Mouse (Mus musculus): ENCODE measurements around the gene Aff2. TPM values are rescaled to one million over a fixed set of nuclear protein-coding genes. Genes with fewer than 3 reads are reported as not detected.

Aff2 gene
- polyA plus RNA-seq (2021): 0.76 TPM

GRCm38 (mm10) chrX:69360238-69361054, at the start of gene Aff2:
Gene Aff2, plus strand, starts transcription at chrX:69360294.
- peaks cover 49% of the 10 kb centered on the region for H3K27me3 ChIP-seq
- ATAC-seq: peak; percentile 65
- in situ Hi-C loops (cut with MboI; ENCODE audit: low pct_unique_long_range_greater_than_20kb): no loop called here
- ChIA-PET POLR2A (no interaction called here), CTCF (no interaction called here)
- no peak for DNase-seq (ENCODE audit: low read depth, low spot score)
- no peak for TF ChIP-seq CTCF (IDR thresholded peaks at IDR 0.05)

GRCm38 (mm10) chrX:69337296-69337695, 22.8 kb upstream of the Aff2 start:
- DNase-seq (ENCODE audit: low read depth, low spot score) (no peak), ATAC-seq (no peak)
- ChIA-PET CTCF (no interaction called here), POLR2A (no interaction called here)
- in situ Hi-C loops (cut with MboI; ENCODE audit: low pct_unique_long_range_greater_than_20kb): no loop called here
- TF ChIP-seq CTCF (IDR thresholded peaks at IDR 0.05): no peak
- peaks cover 42% of the 10 kb centered on the region for H3K27me3 ChIP-seq

- TF ChIP-seq CTCF (IDR thresholded peaks at IDR 0.05): no peak
- peaks cover 36% of the 10 kb centered on the region for H3K27me3 ChIP-seq
- ChIA-PET POLR2A (no interaction called here), CTCF (no interaction called here)
- DNase-seq (ENCODE audit: low read depth, low spot score) (no peak), ATAC-seq (no peak)
- in situ Hi-C loops (cut with MboI; ENCODE audit: low pct_unique_long_range_greater_than_20kb): no loop called here
Measured at GRCm38 (mm10) chrX:69355621-69356020, 4.5 kb upstream of the Aff2 start.

GRCm38 (mm10) chrX:69359360-69359759, 734 bp upstream of the Aff2 start:
- in situ Hi-C loops (cut with MboI; ENCODE audit: low pct_unique_long_range_greater_than_20kb): no loop called here
- peaks cover 39% of the 10 kb centered on the region for H3K27me3 ChIP-seq
- ATAC-seq (no peak), DNase-seq (ENCODE audit: low read depth, low spot score) (no peak)
- CTCF ChIA-PET: no interaction called here
- TF ChIP-seq CTCF (IDR thresholded peaks at IDR 0.05): no peak
- POLR2A ChIA-PET: no interaction called here

- POLR2A ChIA-PET: no interaction called here
- DNase-seq (ENCODE audit: low read depth, low spot score) (no peak), ATAC-seq (no peak)
- in situ Hi-C loops (cut with MboI; ENCODE audit: low pct_unique_long_range_greater_than_20kb): no loop called here
- CTCF ChIA-PET: no interaction called here
- H3K27me3 ChIP-seq: peaks cover 43% of the 10 kb centered on the region
- TF ChIP-seq CTCF (IDR thresholded peaks at IDR 0.05): no peak
Measured at GRCm38 (mm10) chrX:69359885-69360237, 233 bp upstream of the Aff2 start.

DNA sequence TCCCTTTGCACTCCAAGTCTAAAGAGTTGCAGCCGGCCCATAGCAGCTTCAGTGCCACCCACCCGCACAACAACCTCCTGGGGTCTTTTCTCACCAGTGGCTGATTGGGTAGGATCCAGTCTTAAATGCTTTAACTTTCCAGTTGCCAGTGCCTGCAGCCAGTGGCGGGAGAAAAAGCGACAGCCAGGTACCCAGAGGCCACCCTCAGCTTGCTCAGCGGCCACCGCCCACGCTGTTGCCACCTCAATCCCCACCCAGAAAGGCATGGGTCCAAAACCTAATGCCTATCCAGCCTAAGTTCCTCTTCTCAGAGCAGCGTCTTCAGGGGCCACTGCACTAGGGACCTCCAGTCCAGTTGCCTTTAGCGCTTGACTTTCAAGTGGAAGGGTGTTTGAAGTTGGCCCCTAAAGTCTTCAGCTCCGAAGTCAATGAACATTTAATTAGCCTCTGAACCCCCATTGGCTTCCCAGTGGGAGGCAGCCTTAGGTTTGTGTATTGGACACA, 1.0 kb downstream of the Aff2 start:
- no peak for TF ChIP-seq CTCF (IDR thresholded peaks at IDR 0.05)
- POLR2A ChIA-PET: no interaction called here
- CTCF ChIA-PET: no interaction called here
- peaks cover 47% of the 10 kb centered on the region for H3K27me3 ChIP-seq
- in situ Hi-C loops (cut with MboI; ENCODE audit: low pct_unique_long_range_greater_than_20kb): no loop called here
- ATAC-seq: no peak
- no peak for DNase-seq (ENCODE audit: low read depth, low spot score)

DNA sequence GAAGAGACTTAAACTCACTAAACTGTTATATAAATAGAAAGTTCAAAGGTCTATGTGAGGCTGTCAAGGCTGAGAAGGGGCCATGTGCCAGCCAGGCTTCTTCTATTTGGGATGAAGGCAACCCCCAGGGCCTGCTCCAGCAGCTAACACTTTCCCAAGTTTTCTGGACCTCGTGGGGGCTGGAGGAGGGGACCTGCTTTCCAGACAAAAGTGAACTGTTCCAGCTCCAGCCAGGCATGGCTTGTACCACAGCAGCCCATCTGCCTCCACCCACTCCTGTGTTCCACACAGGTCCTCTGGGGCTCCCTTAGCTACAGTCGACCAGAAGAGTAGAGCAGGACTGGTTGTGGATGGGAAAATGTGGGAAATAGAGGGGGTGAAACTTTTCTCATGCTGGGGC, 4.1 kb downstream of the Aff2 start:
- no peak for DNase-seq (ENCODE audit: low read depth, low spot score)
- in situ Hi-C loops (cut with MboI; ENCODE audit: low pct_unique_long_range_greater_than_20kb): no loop called here
- ATAC-seq: no peak
- CTCF ChIA-PET: no interaction called here
- POLR2A ChIA-PET: no interaction called here
- no peak for TF ChIP-seq CTCF (IDR thresholded peaks at IDR 0.05)
- peaks cover 48% of the 10 kb centered on the region for H3K27me3 ChIP-seq

DNA sequence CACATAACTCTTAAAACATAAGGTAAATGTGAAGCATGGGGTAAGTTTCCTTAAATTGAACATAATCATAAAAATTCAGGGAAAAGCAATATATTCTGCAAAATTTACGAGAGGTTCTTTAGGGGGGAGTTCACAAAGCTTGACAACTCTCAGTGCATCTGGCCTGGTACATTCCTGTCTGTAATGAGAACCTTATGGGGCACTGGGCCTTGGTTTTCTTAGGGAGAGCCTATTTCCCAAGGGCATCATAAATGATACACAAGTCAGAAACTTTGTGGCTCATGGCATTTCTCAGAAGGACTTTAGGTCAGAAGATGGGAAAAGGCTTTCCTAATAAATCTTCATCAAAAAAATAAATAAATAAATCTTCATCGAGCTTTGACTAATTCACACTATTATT, 13.2 kb downstream of the Aff2 start:
- DNase-seq (ENCODE audit: low read depth, low spot score): no peak
- in situ Hi-C loops (cut with MboI; ENCODE audit: low pct_unique_long_range_greater_than_20kb): no loop called here
- H3K27me3 ChIP-seq: peaks cover 61% of the 10 kb centered on the region
- ChIA-PET CTCF (no interaction called here), POLR2A (no interaction called here)
- no peak for ATAC-seq
- no peak for TF ChIP-seq CTCF (IDR thresholded peaks at IDR 0.05)

- ChIA-PET CTCF (interaction anchor here (0.6 to 1.6 kb wide), 2 partner anchors 14 to 24 kb away, joined by 3 read pairs; no protein-coding TSS in a partner anchor), POLR2A (no interaction called here)
- TF ChIP-seq CTCF (IDR thresholded peaks at IDR 0.05): peak; percentile 41
- in situ Hi-C loops (cut with MboI; ENCODE audit: low pct_unique_long_range_greater_than_20kb): no loop called here
- no peak for DNase-seq (ENCODE audit: low read depth, low spot score)
- ATAC-seq: no peak
- peaks cover 47% of the 10 kb centered on the region for H3K27me3 ChIP-seq
Measured at GRCm38 (mm10) chrX:69389738-69390137, 29.6 kb downstream of the Aff2 start.

DNA sequence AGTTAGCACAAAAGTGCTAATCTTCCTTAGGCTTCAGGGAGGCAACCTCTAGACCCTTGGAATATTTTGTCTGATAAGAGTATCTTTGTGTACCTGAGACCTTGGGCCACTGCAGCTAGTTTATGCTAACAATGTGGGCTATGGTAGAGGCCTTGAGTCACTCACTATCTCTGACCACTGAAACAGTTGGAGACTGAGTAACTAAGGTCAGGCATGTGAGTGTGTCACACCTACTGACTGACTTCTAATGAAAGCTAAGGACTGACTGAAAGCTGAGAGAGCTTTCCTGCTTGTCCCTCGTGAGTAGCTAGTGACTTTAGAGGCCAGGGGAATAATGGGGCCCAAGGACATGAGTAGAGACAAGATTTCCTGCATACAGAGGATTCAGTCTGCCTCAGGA, 54.9 kb downstream of the Aff2 start:
- DNase-seq (ENCODE audit: low read depth, low spot score) (no peak), ATAC-seq (no peak)
- H3K27me3 ChIP-seq: peaks cover 8% of the 10 kb centered on the region
- ChIA-PET POLR2A (no interaction called here), CTCF (interaction anchor here (0.8 kb wide), 1 partner anchor 52 kb away, joined by 3 read pairs; no protein-coding TSS in a partner anchor)
- in situ Hi-C loops (cut with MboI; ENCODE audit: low pct_unique_long_range_greater_than_20kb): no loop called here
- no peak for TF ChIP-seq CTCF (IDR thresholded peaks at IDR 0.05)

DNA sequence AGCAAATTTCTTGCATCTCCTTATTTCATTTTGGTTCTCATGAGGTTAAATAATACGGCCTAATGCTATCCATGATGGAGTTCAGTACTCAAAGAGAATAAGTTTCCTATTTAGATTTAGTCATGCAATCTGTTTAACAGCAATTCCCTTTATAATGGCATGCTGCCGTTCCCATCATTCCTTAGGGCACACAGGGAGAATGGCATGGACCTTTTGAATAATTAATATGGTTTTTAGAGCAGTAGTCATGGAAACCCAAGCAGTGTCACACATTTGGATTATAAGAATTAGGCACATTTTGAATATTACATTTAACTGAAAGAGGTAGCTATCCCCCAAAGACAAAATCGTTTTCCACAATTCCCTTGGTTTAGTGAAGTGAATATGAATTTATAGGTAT, 78.3 kb downstream of the Aff2 start:
- in situ Hi-C loops (cut with MboI; ENCODE audit: low pct_unique_long_range_greater_than_20kb): no loop called here
- H3K27me3 ChIP-seq: peaks cover 51% of the 10 kb centered on the region
- ATAC-seq (no peak), DNase-seq (ENCODE audit: low read depth, low spot score) (no peak)
- no peak for TF ChIP-seq CTCF (IDR thresholded peaks at IDR 0.05)
- ChIA-PET POLR2A (no interaction called here), CTCF (interaction anchor here (1.4 kb wide), 1 partner anchor 19 kb away, joined by 3 read pairs; no protein-coding TSS in a partner anchor)

DNA sequence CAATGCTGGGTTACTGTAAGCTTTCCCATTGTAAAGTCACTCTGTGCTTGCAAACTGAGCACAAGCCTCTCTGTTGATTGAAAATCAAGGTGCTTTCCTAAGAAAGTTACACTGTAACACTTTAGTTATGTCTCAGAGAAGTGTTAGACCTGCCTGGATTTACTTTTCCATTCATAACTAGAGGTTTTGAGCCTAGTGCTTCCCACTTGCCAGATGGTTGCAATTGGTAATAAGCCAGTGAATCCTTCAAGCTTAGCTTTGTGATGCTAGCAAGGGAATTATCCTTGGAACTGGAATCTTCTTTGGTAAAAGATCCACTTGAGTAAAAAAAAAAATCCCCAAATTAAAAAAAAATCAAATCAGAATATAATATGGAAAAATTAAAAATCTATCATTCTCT, 81.8 kb downstream of the Aff2 start:
- DNase-seq (ENCODE audit: low read depth, low spot score) (no peak), ATAC-seq (no peak)
- in situ Hi-C loops (cut with MboI; ENCODE audit: low pct_unique_long_range_greater_than_20kb): no loop called here
- CTCF ChIA-PET: interaction anchor here (1.1 kb wide), 1 partner anchor 14 kb away, joined by 3 read pairs; no protein-coding TSS in a partner anchor
- POLR2A ChIA-PET: no interaction called here
- no peak for TF ChIP-seq CTCF (IDR thresholded peaks at IDR 0.05)
- H3K27me3 ChIP-seq: peaks cover 36% of the 10 kb centered on the region
